Mouse (Mus musculus): Measurements from ENCODE around the gene Rasgrf1. TPM values are rescaled to one million over a fixed set of nuclear protein-coding genes. Genes with fewer than 3 reads are reported as not detected.

The Rasgrf1 gene
- polyA plus RNA-seq, 1 experiment = not detected

DNA sequence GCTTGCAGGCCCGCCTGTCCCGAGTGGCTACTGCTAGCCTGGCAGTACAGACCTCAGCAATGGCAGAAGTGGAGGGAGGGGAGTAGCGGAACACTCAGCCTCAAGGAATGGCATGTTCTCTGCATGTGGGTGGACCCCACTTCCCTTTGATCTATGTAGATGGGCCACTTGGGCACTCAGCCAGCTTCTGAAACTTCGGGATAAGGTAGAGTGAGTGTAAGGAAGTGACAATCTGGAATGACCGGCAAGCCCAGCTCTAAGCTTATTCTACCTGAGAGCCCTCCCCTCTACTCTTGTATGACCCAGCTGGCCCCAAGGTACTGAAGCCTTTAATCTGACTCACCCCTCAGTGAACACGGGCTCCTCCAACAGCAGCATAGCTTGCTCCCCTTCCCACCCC, 98.4 kb downstream of the Rasgrf1 start:
- no peak for TF ChIP-seq TAL1 (IDR thresholded peaks at IDR 0.05; ENCODE audit: low read length)
- no peak for TF ChIP-seq GATA1 (IDR thresholded peaks at IDR 0.05; ENCODE audit: low read length)
- H3K36me3 ChIP-seq (ENCODE audit: control insufficient read depth) = no peaks in the 10 kb centered on the region
- H3K4me3 ChIP-seq (replicated peaks) = no peak overlapping the region
- H3K4me1 ChIP-seq (ENCODE audit: control insufficient read depth) = no peaks in the 10 kb centered on the region
- no peaks in the 10 kb centered on the region for H3K27me3 ChIP-seq (ENCODE audit: control insufficient read depth)
- H3K9me3 ChIP-seq (ENCODE audit: control insufficient read depth, low read length) = no peaks in the 10 kb centered on the region

DNA sequence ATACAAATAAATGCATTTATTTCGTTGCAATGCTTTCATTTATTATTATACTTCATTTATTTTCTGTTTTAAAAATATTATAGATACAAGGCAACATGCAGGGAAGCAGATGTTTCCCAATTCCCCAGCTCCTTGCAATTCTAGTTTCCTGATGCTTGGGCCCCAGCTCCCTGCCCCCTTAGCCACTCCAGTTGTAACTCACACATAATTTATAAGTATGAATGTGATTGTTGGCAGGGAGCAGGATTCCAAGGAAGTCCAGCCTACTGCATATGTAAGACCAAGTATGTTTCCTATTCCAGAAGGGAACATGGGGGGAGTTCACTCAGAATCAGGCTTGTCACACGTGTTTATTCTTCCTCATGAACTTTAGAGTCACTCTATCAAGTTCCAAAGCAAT, 102.1 kb downstream of the Rasgrf1 start:
- Histone ChIP-seq H3K27me3 (ENCODE audit: control insufficient read depth) (no peaks in the 10 kb centered on the region), H3K4me3 (replicated peaks) (no peak overlapping the region), H3K4me1 (ENCODE audit: control insufficient read depth) (no peaks in the 10 kb centered on the region), H3K36me3 (ENCODE audit: control insufficient read depth) (no peaks in the 10 kb centered on the region), H3K9me3 (ENCODE audit: control insufficient read depth, low read length) (no peaks in the 10 kb centered on the region)
- no peak for TF ChIP-seq GATA1 (IDR thresholded peaks at IDR 0.05; ENCODE audit: low read length)
- TF ChIP-seq TAL1 (IDR thresholded peaks at IDR 0.05; ENCODE audit: low read length) = no peak

DNA sequence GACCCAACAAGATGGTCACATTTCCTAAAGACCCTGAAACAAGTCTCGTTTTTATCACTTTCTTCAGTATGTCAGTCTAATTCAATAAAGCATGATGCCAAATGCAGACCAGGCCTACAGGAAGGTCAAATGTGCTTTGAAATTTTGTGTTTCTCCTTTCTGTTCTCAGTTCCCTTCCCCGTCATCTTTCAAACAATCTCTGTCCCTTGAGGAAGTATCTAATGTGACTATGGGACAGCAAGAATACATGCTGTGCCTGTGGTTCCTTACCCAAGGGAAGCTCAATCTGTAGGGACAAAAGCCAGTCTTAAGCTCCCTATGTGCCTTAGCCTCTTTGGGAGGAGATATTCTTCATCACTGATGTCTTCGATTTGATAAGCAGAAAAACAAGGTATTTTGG, 104.9 kb downstream of the Rasgrf1 start:
- Histone ChIP-seq H3K4me1 (ENCODE audit: control insufficient read depth) (no peaks in the 10 kb centered on the region), H3K4me3 (replicated peaks) (no peak overlapping the region), H3K27me3 (ENCODE audit: control insufficient read depth) (no peaks in the 10 kb centered on the region), H3K36me3 (ENCODE audit: control insufficient read depth) (no peaks in the 10 kb centered on the region), H3K9me3 (ENCODE audit: control insufficient read depth, low read length) (no peaks in the 10 kb centered on the region)
- no peak for TF ChIP-seq TAL1 (IDR thresholded peaks at IDR 0.05; ENCODE audit: low read length)
- TF ChIP-seq GATA1 (IDR thresholded peaks at IDR 0.05; ENCODE audit: low read length) = no peak

DNA sequence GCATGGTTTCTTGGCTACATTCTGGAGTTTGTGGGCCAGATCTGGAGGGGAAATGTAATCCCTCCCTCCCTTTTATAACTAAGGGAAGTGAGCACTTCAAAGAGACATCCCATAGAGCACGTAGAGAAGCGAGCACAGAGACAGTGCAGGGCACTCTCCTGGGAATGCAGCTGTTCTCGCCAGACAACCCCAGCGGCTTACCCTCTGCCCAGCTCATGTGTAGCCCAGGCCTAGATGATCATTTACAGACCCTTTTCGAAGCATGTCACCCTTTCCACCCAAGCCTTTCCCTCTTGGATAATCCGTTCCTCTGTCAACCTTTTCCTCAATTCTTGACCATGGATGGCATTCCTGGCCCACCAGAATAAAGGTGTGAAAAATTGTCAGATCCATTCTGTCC, 106.5 kb downstream of the Rasgrf1 start:
- Histone ChIP-seq H3K36me3 (ENCODE audit: control insufficient read depth) (no peaks in the 10 kb centered on the region), H3K27me3 (ENCODE audit: control insufficient read depth) (no peaks in the 10 kb centered on the region), H3K4me1 (ENCODE audit: control insufficient read depth) (no peaks in the 10 kb centered on the region), H3K4me3 (replicated peaks) (no peak overlapping the region), H3K9me3 (ENCODE audit: control insufficient read depth, low read length) (no peaks in the 10 kb centered on the region)
- TF ChIP-seq GATA1 (IDR thresholded peaks at IDR 0.05; ENCODE audit: low read length) = no peak
- no peak for TF ChIP-seq TAL1 (IDR thresholded peaks at IDR 0.05; ENCODE audit: low read length)

DNA sequence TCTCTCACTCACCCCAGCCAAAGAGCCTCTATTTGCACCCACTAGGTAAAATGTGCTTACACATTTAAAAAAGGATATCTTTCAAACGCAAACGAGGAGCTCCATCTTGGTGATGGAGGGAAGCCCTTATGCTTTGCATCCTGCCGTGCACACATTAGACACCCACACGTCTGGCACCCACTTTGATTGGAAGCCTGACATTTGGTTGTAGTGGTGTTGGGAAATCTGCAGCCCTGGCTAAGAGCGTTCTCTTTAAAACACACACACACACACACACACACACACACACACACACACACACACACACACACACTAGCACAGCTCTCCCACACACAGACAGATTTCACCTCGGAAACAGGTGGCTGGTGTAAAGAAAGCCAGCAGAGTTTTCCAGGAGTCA, 111.2 kb downstream of the Rasgrf1 start:
- Histone ChIP-seq H3K36me3 (ENCODE audit: control insufficient read depth) (no peaks in the 10 kb centered on the region), H3K9me3 (ENCODE audit: control insufficient read depth, low read length) (no peaks in the 10 kb centered on the region), H3K4me1 (ENCODE audit: control insufficient read depth) (no peaks in the 10 kb centered on the region), H3K27me3 (ENCODE audit: control insufficient read depth) (no peaks in the 10 kb centered on the region), H3K4me3 (replicated peaks) (no peak overlapping the region)
- TF ChIP-seq TAL1 (IDR thresholded peaks at IDR 0.05; ENCODE audit: low read length) (no peak), GATA1 (IDR thresholded peaks at IDR 0.05; ENCODE audit: low read length) (no peak)

DNA sequence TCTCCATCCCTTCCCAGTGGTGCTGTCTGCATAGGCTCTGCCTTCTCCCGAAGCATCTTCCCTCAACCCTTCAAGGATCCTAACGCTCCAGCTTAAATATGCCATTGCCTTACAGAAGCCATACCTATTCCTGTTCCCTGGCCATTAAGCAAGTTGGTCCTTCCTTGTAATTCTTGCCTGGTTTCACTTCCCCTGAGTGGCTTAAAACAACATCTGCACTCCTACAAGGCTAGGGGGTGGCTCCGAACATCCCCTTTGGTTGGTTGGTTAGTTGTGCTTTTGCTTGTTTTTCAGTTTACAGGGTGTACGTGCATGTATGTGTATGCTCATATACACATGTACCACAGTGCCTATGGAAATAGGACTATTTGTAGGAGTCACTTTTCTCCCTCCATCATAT, 111.7 kb downstream of the Rasgrf1 start:
- Histone ChIP-seq H3K36me3 (ENCODE audit: control insufficient read depth) (no peaks in the 10 kb centered on the region), H3K9me3 (ENCODE audit: control insufficient read depth, low read length) (no peaks in the 10 kb centered on the region), H3K4me3 (replicated peaks) (no peak overlapping the region), H3K27me3 (ENCODE audit: control insufficient read depth) (no peaks in the 10 kb centered on the region), H3K4me1 (ENCODE audit: control insufficient read depth) (no peaks in the 10 kb centered on the region)
- TF ChIP-seq GATA1 (IDR thresholded peaks at IDR 0.05; ENCODE audit: low read length) (no peak), TAL1 (IDR thresholded peaks at IDR 0.05; ENCODE audit: low read length) (no peak)

DNA sequence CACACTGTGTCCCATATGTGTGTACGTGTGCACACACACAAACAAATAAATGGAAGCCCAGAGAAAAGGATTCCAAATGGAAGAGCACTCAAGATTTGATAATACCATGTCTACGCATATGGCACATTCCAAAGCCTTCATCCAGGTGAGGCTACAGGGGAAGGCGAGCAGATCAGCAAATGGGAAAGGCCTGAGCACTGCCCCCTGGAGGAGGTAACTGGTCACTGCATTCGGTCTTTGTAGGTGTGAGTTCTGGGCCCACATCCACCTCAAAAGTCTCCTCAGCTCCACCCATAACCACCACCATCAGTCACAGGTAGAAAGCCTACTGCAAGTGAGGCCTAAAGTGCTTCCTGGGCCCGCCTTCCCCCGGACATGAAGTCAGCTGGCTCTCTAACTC, 118.0 kb downstream of the Rasgrf1 start:
- TF ChIP-seq GATA1 (IDR thresholded peaks at IDR 0.05; ENCODE audit: low read length) (no peak), TAL1 (IDR thresholded peaks at IDR 0.05; ENCODE audit: low read length) (no peak)
- no peaks in the 10 kb centered on the region for H3K36me3 ChIP-seq (ENCODE audit: control insufficient read depth)
- H3K4me3 ChIP-seq (replicated peaks) = no peak overlapping the region
- no peaks in the 10 kb centered on the region for H3K4me1 ChIP-seq (ENCODE audit: control insufficient read depth)
- H3K27me3 ChIP-seq (ENCODE audit: control insufficient read depth) = no peaks in the 10 kb centered on the region
- no peaks in the 10 kb centered on the region for H3K9me3 ChIP-seq (ENCODE audit: control insufficient read depth, low read length)

DNA sequence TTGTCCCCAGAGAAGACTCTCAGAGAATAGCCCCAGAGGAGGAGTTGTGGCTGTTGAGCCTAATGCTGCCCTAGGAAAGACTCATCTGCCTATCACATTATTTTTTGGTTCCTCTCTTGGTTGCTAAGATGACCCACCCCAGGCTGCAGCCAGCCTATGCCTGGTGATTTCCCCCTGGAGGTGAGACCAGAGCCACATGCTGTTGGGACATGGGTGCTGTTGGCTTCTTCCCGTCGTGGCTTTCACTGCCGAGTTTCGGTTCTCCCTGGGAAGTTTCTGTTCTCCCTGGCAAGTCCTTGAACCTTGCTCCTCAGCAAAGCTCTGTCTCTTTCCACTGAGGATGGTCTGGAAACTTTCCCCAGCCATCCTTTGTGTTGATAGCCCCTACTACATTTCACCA, 124.2 kb downstream of the Rasgrf1 start:
- TF ChIP-seq GATA1 (IDR thresholded peaks at IDR 0.05; ENCODE audit: low read length) (no peak), TAL1 (IDR thresholded peaks at IDR 0.05; ENCODE audit: low read length) (no peak)
- Histone ChIP-seq H3K4me1 (ENCODE audit: control insufficient read depth) (no peaks in the 10 kb centered on the region), H3K36me3 (ENCODE audit: control insufficient read depth) (no peaks in the 10 kb centered on the region), H3K9me3 (ENCODE audit: control insufficient read depth, low read length) (no peaks in the 10 kb centered on the region), H3K27me3 (ENCODE audit: control insufficient read depth) (no peaks in the 10 kb centered on the region), H3K4me3 (replicated peaks) (no peak overlapping the region)

DNA sequence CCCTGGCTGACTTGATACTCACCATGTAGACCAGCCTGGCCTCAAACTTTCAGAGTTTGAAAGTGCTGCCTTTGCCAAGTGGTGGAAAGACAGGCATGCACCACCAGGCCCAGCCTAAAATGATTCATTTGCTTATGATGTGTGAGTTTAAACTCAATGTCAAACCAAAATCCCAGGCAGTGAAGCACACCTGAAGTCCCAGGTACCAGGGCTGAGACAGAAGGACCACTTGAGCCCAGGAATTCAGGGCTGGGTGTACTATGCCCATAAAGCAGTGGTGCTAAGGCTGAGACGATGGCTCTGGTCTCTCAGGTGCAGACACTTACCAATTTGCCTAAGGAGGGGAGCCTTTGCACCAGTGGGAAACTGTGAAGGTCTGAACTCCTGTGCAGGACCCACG, 125.5 kb downstream of the Rasgrf1 start:
- Histone ChIP-seq H3K9me3 (ENCODE audit: control insufficient read depth, low read length) (no peaks in the 10 kb centered on the region), H3K27me3 (ENCODE audit: control insufficient read depth) (no peaks in the 10 kb centered on the region), H3K36me3 (ENCODE audit: control insufficient read depth) (no peaks in the 10 kb centered on the region), H3K4me3 (replicated peaks) (no peak overlapping the region), H3K4me1 (ENCODE audit: control insufficient read depth) (no peaks in the 10 kb centered on the region)
- no peak for TF ChIP-seq GATA1 (IDR thresholded peaks at IDR 0.05; ENCODE audit: low read length)
- no peak for TF ChIP-seq TAL1 (IDR thresholded peaks at IDR 0.05; ENCODE audit: low read length)

DNA sequence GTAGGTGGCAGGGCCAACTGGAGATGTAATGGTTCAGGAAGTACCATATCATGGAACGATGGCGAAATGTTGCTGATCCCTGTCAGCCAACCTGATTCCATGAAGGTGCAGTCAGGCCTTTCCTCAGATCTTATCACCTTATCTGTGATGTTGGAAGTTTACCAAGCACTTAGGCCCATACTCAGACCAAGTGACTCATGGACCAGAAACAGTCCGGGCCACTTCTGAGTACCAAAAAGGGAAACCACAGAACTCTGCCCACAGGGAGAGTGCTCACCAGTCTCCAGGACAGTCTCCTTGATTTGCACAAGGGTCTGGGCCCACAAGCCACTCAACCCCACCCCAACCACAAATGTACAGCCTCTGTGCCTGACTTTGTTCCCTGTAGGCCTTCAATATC, 126.1 kb downstream of the Rasgrf1 start:
- H3K36me3 ChIP-seq (ENCODE audit: control insufficient read depth) = no peaks in the 10 kb centered on the region
- no peaks in the 10 kb centered on the region for H3K4me1 ChIP-seq (ENCODE audit: control insufficient read depth)
- H3K9me3 ChIP-seq (ENCODE audit: control insufficient read depth, low read length) = no peaks in the 10 kb centered on the region
- no peaks in the 10 kb centered on the region for H3K27me3 ChIP-seq (ENCODE audit: control insufficient read depth)
- TF ChIP-seq GATA1 (IDR thresholded peaks at IDR 0.05; ENCODE audit: low read length) (no peak), TAL1 (IDR thresholded peaks at IDR 0.05; ENCODE audit: low read length) (no peak)
- no peak overlapping the region for H3K4me3 ChIP-seq (replicated peaks)

All from erythroblast, embryonic 14.5 days (primary cell).